Mouse (Mus musculus) left cerebral cortex, postnatal 14 days (tissue): ENCODE measurements around the gene 1700010B08Rik. TPM values are rescaled to one million over a fixed set of nuclear protein-coding genes. Genes with fewer than 3 reads are reported as not detected.
"Not testable (repeated sequence)": the region's sequence is repeated elsewhere in the genome, so short reads cannot be mapped to it uniquely, and the experiment has no call there.

Experiments
- DNase-seq, 2 experiments: peaks; one replicate each; pipeline ENCODE4 v3.0.0; 2021 to 2022; ENCODE audit warnings: low spot score in 2 of 2, mixed read lengths in 1 of 2
- intact Hi-C: fragments of 180-260 bp; cut with DNase I; formaldehyde crosslinking; loops from one replicate; pipeline ENCODE4 v1.15.1; 2025
- long read RNA-seq, 2 experiments: library from polyadenylated mRNA; stranded (forward); transcript quantifications; one replicate each; pipeline ENCODE4 v2.0.0; 2021
- total RNA-seq, 2 experiments: library from RNA; stranded (reverse); gene quantifications; 2 replicates each; pipeline ENCODE4 v1.2.3; 2021

1700010B08Rik gene
- not detected for total RNA-seq
- long read RNA-seq, experiment 1: 0 reads
- long read RNA-seq, experiment 2: 0 reads

- intact Hi-C loops, DNase-seq: not testable (repeated sequence)
Observed at GRCm38 (mm10) chr2:173719115-173719514, at the start of gene 1700010B08Rik. Gene 1700010B08Rik, plus strand, starts transcription at chr2:173719415.

- intact Hi-C loops: no loop called here
- DNase-seq: no peak
Observed at GRCm38 (mm10) chr2:173672328-173672896, 46.8 kb upstream of the 1700010B08Rik start.

- DNase-seq: no peak
- intact Hi-C loops: no loop called here
Observed at GRCm38 (mm10) chr2:173673469-173673868, 45.7 kb upstream of the 1700010B08Rik start.

GRCm38 (mm10) chr2:173678593-173678992, 40.6 kb upstream of the 1700010B08Rik start:
- no peak for DNase-seq
- intact Hi-C loops: no loop called here

GRCm38 (mm10) chr2:173679217-173679616, 40.0 kb upstream of the 1700010B08Rik start:
- no peak for DNase-seq
- intact Hi-C loops: no loop called here

GRCm38 (mm10) chr2:173680153-173680552, 39.1 kb upstream of the 1700010B08Rik start:
- DNase-seq: no peak
- intact Hi-C loops: no loop called here

GRCm38 (mm10) chr2:173682773-173683172, 36.4 kb upstream of the 1700010B08Rik start:
- intact Hi-C loops: no loop called here

GRCm38 (mm10) chr2:173685781-173686361, 33.3 kb upstream of the 1700010B08Rik start:
- DNase-seq: no peak
- intact Hi-C loops: no loop called here

More at GRCm38 (mm10) chr2:173682773-173683172, 36.4 kb upstream of the 1700010B08Rik start:
- DNase-seq: no peak

- DNase-seq: no peak
- intact Hi-C loops: no loop called here
Observed at GRCm38 (mm10) chr2:173687363-173687762, 31.9 kb upstream of the 1700010B08Rik start.

- intact Hi-C loops: no loop called here
- no peak for DNase-seq
Observed at GRCm38 (mm10) chr2:173689835-173690234, 29.4 kb upstream of the 1700010B08Rik start.

- intact Hi-C loops: no loop called here
- no peak for DNase-seq
Observed at GRCm38 (mm10) chr2:173691748-173692147, 27.5 kb upstream of the 1700010B08Rik start.

GRCm38 (mm10) chr2:173692693-173693092, 26.5 kb upstream of the 1700010B08Rik start:
- intact Hi-C loops: no loop called here
- no peak for DNase-seq

GRCm38 (mm10) chr2:173698850-173699249, 20.4 kb upstream of the 1700010B08Rik start:
- intact Hi-C loops: no loop called here
- no peak for DNase-seq

- intact Hi-C loops: no loop called here
- DNase-seq: peak in 1 of 2 experiments; percentile 43
Observed at GRCm38 (mm10) chr2:173702096-173702866, 16.9 kb upstream of the 1700010B08Rik start.

GRCm38 (mm10) chr2:173702867-173703237, 16.4 kb upstream of the 1700010B08Rik start:
- intact Hi-C loops: no loop called here
- no peak for DNase-seq

- DNase-seq: no peak
- intact Hi-C loops: no loop called here
Observed at GRCm38 (mm10) chr2:173705827-173706551, 13.2 kb upstream of the 1700010B08Rik start.

- DNase-seq: not testable (repeated sequence)
- intact Hi-C loops: loop anchor here (1.0 kb wide), 1 partner anchor 90 kb away; no protein-coding TSS in a partner anchor
Observed at GRCm38 (mm10) chr2:173707626-173708025, 11.6 kb upstream of the 1700010B08Rik start.

- intact Hi-C loops: no loop called here
- DNase-seq: peak in 1 of 2 experiments; percentile 15
Observed at GRCm38 (mm10) chr2:173710193-173710592, 9.0 kb upstream of the 1700010B08Rik start.

- intact Hi-C loops: no loop called here
Observed at GRCm38 (mm10) chr2:173712656-173713055, 6.6 kb upstream of the 1700010B08Rik start.

GRCm38 (mm10) chr2:173713241-173713640, 6.0 kb upstream of the 1700010B08Rik start:
- DNase-seq: no peak
- intact Hi-C loops: no loop called here

More at GRCm38 (mm10) chr2:173712656-173713055, 6.6 kb upstream of the 1700010B08Rik start:
- no peak for DNase-seq
